Mouse (Mus musculus) thymus, adult 2 months (tissue): ENCODE results near the gene AL731706.2.

Experiments
- CTCF ChIP-seq: fragments of 200-500 bp; IDR thresholded peaks from 2 replicates; pipeline ENCODE4 v1.5.1; 2012; ENCODE audit warnings: mild to moderate bottlenecking, control low read depth, low read length, moderate library complexity, borderline replicate concordance; ENCODE audit not compliant: control insufficient read depth, poor library complexity, insufficient read depth; ENCODE audit errors: extremely low read depth
- POLR2A ChIP-seq: fragments of 200-500 bp; IDR thresholded peaks from 2 replicates; pipeline ENCODE4 v1.6.1; 2012; ENCODE audit warnings: mild to moderate bottlenecking, low read length, control low read depth, moderate library complexity; ENCODE audit not compliant: control insufficient read depth, poor library complexity, insufficient read depth; ENCODE audit errors: extremely low read depth

- TF ChIP-seq POLR2A (no peak), CTCF (no peak)
Observed at GRCm38 (mm10) chr2:136914334-136914902, 28.9 kb upstream of the AL731706.2 start.
